Mouse (Mus musculus): ENCODE measurements at regions not wholly inside any gene's neighbourhood (a gene's known extent, or its start where the extent isn't known, plus 50 kb on each side); places are given as distances from the start of the nearest gene placed in this dataset.
"Not testable (repeated sequence)": the region's sequence is repeated elsewhere in the genome, so short reads cannot be mapped to it uniquely, and the experiment has no call there.

- DNase-seq (ENCODE audit: low spot score) = no peak
These were observed 1878.9 kb upstream of the Flrt2 start for GRCm38 (mm10) chr12:93812963-93813733.

GRCm38 (mm10) chr12:93850944-93851520, 1841.0 kb upstream of the Flrt2 start:
- DNase-seq (ENCODE audit: low spot score) = no peak

DNA sequence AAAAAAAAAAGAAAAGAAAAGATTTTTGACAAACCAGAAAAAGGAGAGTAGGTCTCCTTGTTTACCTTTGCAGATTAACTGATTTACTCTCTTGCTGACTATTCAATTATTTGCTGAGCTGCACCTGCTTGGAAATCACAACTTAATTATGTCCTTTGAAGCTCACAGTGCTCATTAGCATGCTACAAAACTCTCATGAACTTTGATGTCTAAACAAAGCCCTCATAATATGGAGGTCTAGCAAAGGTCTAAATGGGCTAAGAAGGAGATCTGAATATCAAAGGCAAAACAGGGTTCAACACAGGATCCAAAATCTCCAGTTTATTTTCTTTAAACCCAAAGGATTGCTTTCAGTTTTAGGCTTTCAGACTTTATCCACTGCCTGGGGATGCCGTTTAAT, 1840.4 kb upstream of the Flrt2 start:
- no peak for DNase-seq (ENCODE audit: low spot score)

DNA sequence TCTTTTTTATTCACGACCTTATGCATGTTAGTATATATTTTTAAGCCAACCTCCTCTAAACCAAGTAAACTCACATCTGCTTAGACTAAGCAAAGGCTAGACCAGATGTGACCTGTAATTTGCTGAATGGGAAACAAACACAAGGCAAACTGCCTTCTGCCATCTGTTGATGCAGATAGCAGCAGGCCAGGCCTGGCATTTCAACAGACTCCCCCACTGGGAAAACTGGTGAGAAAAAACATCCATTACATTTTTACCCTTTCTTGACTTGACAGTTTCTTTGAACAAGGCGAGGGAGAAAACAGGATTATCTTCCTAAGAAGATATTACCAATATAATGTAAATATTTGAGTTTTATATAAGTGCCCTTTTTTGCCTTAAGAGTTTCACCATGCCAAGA, 1806.1 kb upstream of the Flrt2 start:
- DNase-seq (ENCODE audit: low spot score) = no peak

DNA sequence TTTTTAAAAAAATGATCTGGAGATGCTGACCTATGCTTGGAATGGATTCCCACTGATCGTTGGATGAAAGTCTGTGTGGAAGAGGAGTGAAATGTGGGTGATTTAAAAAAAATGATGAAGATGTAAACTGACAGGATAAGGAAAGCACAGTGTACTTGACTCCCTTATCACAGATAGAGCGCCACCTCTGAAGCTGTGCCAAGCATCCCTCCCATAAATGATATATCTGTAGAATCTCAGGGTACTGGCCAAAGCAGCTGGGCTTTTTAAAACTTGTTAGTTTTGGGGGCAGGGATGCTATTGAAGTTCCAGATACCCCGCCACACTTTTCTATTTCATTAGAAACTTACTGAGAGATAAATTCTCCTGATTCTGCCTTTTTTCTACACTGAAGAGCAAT, 1801.9 kb upstream of the Flrt2 start:
- DNase-seq (ENCODE audit: low spot score) = no peak

- DNase-seq (ENCODE audit: low spot score) = not testable (repeated sequence)
These were observed 1763.3 kb upstream of the Flrt2 start for GRCm38 (mm10) chr12:93928541-93929238.

DNA sequence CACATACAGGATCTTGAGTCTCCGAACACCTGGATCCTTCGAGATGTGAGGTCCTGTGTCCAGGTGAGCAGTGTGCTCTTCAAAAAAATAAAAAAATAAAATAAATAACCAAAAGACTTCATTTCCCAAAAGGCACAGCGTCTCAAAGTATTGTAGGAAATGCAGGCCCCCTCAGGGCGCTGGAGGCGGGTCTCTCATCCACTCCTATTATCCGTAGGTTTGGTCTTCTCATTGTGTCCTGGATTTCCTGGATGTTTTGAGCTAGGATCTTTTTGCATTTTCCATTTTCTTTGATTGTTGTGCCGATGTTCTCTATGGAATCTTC, 1762.8 kb upstream of the Flrt2 start:
- DNase-seq (ENCODE audit: low spot score) = not testable (repeated sequence)

- not testable (repeated sequence) for DNase-seq (ENCODE audit: low spot score)
These were observed 1761.8 kb upstream of the Flrt2 start for GRCm38 (mm10) chr12:93930242-93930641.

DNA sequence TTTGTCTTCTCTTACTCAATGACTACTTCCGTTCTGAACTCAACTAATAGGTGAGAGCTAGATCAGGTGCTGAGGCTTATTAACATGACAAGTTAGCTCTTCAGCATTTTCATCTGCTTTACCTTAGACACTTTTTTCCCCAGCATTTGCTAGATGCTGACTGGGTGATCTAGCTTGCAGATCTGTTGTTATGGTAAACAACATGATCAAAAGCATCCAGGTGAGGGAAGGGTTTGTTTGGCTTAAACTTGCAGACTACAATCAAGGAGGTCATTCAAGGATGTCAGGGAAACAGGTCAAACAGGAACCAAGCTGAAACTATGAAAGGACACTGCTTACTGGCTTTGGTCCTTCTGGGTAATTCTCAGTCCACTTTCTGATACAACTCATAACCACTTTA, 1731.2 kb upstream of the Flrt2 start:
- no peak for DNase-seq (ENCODE audit: low spot score)

DNA sequence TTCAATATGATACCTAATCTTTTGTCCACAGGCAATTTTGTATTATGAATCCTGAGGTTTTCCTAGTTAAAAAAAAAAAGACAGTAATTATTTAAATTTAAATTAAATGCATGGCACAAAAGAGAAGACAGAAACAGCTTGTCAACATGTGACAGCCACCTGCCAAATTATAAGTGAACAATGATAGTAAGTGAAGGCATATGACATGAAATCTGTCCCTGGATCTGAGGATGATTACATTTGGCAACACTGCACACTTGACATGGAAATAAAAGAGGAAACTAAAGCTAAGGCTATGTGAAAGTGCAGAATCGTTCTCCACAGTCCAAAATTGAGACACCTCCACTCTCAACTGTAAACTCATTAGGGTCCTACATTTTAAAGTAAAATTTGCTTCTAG, 1710.7 kb upstream of the Flrt2 start:
- no peak for DNase-seq (ENCODE audit: low spot score)

- no peak for DNase-seq (ENCODE audit: low spot score)
These were observed 1700.5 kb upstream of the Flrt2 start for GRCm38 (mm10) chr12:93991531-93991930.

GRCm38 (mm10) chr12:93993875-93994274, 1698.2 kb upstream of the Flrt2 start:
- no peak for DNase-seq (ENCODE audit: low spot score)

DNA sequence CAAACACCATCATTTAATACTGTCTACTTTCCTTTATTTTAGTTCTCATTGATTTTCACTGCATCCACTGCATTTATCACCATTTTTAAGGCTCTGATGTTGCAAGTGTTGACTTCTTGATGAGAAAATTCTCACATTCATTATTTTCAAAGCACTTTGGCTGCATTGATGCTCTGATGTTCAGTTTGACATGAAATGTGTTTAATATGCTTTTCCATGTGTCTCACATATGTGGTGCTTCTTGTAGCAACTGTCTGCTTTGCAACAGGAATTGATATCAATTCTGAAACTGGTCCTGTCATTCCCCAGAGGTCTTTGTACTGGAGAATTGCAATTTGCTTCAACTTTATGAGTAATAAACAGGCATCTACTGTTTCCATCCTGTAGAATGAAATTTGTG, 1676.1 kb upstream of the Flrt2 start:
- no peak for DNase-seq (ENCODE audit: low spot score)

DNA sequence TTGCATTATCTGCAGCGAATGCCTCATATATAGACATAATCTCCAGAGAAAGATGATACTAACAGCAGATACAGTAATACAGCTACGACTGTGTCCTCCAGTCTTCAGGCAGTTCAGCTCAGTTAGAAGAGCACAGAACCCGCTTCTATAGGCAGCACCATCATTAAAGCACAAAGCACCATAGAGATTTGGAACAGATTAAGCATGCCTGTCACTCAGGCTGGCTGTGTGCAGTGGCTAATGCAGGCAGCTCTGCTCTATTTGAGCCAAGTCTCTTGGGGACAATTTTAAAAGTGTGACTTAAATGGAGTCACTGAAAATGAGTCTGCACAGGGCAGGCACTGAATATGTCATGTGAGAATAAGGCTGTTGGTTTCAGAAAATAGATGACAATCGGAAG, 1660.7 kb upstream of the Flrt2 start:
- DNase-seq (ENCODE audit: low spot score) = no peak

- DNase-seq (ENCODE audit: low spot score) = no peak
These were observed 1644.1 kb upstream of the Flrt2 start for GRCm38 (mm10) chr12:94047972-94048371.

DNA sequence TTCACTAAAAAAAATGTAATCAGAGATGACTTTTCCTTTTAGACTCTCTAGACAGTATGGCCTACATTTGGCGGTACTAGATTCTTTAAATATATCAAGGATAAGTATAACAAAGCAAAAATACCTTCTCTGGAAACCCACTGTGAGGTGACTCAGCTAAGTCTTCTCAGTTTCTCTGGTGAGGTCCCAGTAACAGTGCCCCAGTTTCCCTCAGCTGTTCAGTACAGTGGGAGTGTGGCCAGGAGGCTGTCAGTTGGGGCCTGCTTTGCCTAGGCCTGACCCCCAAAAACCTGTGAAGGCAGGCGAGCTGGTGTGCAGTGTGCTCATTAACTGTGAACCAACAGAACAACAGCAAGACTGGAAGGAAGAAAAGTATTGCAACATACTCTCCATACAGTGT, 1634.3 kb upstream of the Flrt2 start:
- no peak for DNase-seq (ENCODE audit: low spot score)

DNA sequence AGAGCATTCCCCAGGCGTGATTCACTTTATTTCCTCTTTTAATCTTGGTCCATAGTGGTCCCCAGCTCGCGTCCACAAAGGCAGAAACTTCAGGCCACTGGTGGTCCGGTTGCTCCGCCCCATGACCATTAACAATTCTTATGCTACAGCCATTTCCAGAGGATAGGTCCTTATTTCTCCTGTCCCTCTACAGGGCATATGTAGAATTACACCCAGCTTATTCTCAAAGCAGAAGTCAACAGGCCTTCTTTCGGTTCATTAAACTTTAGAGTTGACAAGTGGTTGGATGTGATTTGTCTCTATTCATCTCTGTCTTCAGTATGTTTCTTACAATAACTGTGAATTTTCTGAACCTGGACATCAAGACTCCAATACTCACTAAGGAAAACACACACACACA, 1632.4 kb upstream of the Flrt2 start:
- DNase-seq (ENCODE audit: low spot score) = no peak

DNA sequence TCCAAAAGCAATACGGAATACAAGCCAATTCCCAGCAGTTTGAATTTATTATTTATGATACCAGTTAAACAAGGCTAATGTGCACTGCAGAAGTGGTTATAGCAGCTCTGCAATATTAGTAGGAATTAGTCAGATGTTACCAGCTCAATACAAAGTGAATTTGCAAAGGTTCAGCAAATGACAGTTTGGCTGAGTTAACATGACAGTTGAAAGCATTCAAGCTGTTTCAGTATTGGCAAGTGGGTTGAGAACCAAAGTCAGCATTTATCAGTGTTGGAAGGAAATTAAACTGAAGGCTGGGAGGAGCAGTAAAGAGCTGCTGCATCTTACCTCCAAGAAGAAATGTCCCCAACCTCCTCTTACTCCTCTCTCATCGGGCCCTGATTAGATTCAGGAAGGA, 1631.7 kb upstream of the Flrt2 start:
- DNase-seq (ENCODE audit: low spot score) = no peak

DNA sequence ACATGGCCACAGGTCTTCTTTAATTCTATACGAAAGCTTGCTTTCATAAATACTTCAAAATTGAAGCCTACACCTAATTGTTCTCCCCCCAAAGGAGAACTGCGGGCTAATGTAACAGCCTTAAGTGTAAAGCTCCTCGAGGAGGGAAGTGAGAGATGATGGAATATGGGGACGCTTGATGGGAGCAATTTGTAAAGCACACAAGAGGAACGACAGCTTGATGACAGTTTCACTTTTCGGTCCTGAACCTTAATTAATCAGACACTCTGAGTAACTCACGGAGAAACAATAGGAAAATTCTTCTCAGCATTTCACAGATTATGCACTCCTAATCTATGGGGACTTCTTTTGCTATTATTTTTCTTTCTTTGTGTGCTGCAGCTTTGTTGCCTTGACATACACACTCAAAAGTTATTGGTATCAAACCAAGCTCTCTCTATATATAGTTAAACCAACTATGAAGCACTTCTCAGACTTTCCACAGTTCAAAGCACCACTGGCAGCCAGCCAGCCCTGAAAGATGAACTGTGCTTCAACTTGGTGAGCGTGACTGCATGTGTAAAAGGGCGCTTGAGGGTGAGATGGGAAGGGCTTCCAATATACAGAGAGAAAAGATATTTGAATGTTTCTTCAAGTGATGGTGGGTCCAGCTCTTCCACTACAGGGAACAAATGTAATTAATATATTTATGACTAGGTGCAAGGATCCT, 1625.4 kb upstream of the Flrt2 start:
- DNase-seq (ENCODE audit: low spot score) = no peak

DNA sequence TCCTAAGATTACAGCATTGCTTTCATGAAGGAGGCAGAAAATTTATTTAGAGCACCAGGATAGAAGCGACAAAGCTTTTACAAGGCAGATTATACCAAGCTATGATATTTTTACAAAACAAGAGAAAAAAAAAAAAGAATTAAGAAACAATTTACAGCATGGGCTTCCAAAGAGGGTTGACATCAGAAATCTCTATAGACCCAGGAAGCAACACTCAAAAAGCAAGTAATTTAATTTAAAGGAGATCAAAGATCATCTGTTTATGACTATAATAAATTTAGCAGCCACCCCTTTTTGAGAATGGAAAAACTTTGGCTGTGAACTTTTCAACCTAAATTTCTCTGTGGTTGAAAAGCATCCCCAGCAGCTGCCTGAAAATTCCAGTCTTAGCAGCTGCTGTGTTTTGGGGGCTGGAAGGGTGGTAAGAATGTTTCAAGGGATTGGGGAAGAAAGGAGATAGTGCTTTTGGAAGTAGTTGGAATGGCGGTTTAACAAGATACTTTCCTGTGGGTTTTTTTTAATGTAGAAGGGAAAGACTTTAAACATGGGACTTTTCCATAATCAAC, 1621.0 kb upstream of the Flrt2 start:
- no peak for DNase-seq (ENCODE audit: low spot score)

GRCm38 (mm10) chr12:94105582-94106162, 1586.4 kb upstream of the Flrt2 start:
- no peak for DNase-seq (ENCODE audit: low spot score)

GRCm38 (mm10) chr12:94150143-94150542, 1541.9 kb upstream of the Flrt2 start:
- no peak for DNase-seq (ENCODE audit: low spot score)

Measured in adipocyte (in vitro differentiated cells).